Comparison of ENCODE assay signal across 14 mouse cellular contexts in genomic region chr2:25170326-25171100, GRCm38 (mm10). TPM values are rescaled to one million over a fixed set of nuclear protein-coding genes. Genes with fewer than 3 reads are reported as not detected.
DNase-seq lines count a peak whose midpoint lies in the region; ATAC-seq and TF ChIP-seq lines count a peak whose summit lies in the region.
"Had no signal": no experiment of that assay in that cellular context is flagged by ENCODE, and none has a peak within 500 bp of the region (broad histone marks: within the 10 kb centered on the region; RNA-seq: fewer than 3 reads in every experiment).

No protein-coding gene starts in this region.

- H3K9ac ChIP-seq in kidney, postnatal 0 days (ENCODE audit: low read depth, low read length), result no peak overlapping the region
- H3K9ac ChIP-seq in kidney, embryonic 14.5 days (ENCODE audit: low read depth, low read length), result no peak overlapping the region
- no peak overlapping the region for H3K9ac ChIP-seq in limb, embryonic 15.5 days
- H3K9ac ChIP-seq: heart, embryonic 12.5 days; lung, embryonic 14.5 days had no signal

- ATAC-seq in kidney, postnatal 0 days (replicated peaks; ENCODE audit: low FRiP score, low read depth), result no peak
- ATAC-seq in kidney, embryonic 14.5 days (ENCODE audit: low FRiP score, low TSS enrichment), result no peak
- peak; percentile 56 for ATAC-seq in activated CD4-positive, CD25-positive, alpha-beta regulatory T cell, adult 4 months
- ATAC-seq in limb, embryonic 15.5 days (ENCODE audit: insufficient number of reproducible peaks, low FRiP score, low TSS enrichment, low read depth), result no peak

- H3K4me3 ChIP-seq in kidney, postnatal 0 days (replicated peaks; ENCODE audit: low read depth, low read length), result no peak overlapping the region
- H3K4me3 ChIP-seq in kidney, embryonic 14.5 days (ENCODE audit: low read length), result no peak overlapping the region
- no peak overlapping the region for H3K4me3 ChIP-seq in limb, embryonic 15.5 days
- H3K4me3 ChIP-seq: heart, embryonic 12.5 days had no signal

- H3K9me3 ChIP-seq in kidney, postnatal 0 days (replicated peaks; ENCODE audit: low read length), result no peaks in the 10 kb centered on the region
- no peaks in the 10 kb centered on the region for H3K9me3 ChIP-seq in kidney, embryonic 14.5 days (ENCODE audit: control insufficient read depth, low read length)
- H3K9me3 ChIP-seq in limb, embryonic 15.5 days, result no peaks in the 10 kb centered on the region
- H3K9me3 ChIP-seq: heart, embryonic 12.5 days had no signal

- H3K4me1 ChIP-seq in kidney, postnatal 0 days (replicated peaks; ENCODE audit: insufficient read depth, low read length), result peaks cover 21% of the 10 kb centered on the region
- H3K4me1 ChIP-seq in kidney, embryonic 14.5 days (ENCODE audit: control insufficient read depth, insufficient read depth, low read length), result peaks cover 28% of the 10 kb centered on the region
- H3K4me1 ChIP-seq in limb, embryonic 15.5 days, result peaks cover 28% of the 10 kb centered on the region

- TF ChIP-seq CTCF in kidney, postnatal 0 days (IDR thresholded peaks at IDR 0.05; ENCODE audit: low read depth), result no peak

- 46% methylated on average over 10 of the region's 10 CpGs for WGBS in kidney, postnatal 0 days
- 42% methylated on average over 10 of the region's 10 CpGs for whole genome bisulfite sequencing in kidney, embryonic 14.5 days
- WGBS in limb, embryonic 15.5 days, result 51% methylated on average over 10 of the region's 10 CpGs

- no peaks in the 10 kb centered on the region for H3K27me3 ChIP-seq in kidney, postnatal 0 days (ENCODE audit: insufficient read depth, low read length)
- H3K27me3 ChIP-seq in kidney, embryonic 14.5 days (ENCODE audit: control insufficient read depth, insufficient read depth, low read length), result no peaks in the 10 kb centered on the region
- no peaks in the 10 kb centered on the region for H3K27me3 ChIP-seq in limb, embryonic 15.5 days

- peak; percentile 44 to 50 for DNase-seq in cerebellum, postnatal 14 days
- no peak for DNase-seq in cerebellum, postnatal 25 days
- no peak for DNase-seq in kidney, postnatal 0 days (ENCODE audit: low spot score)
- DNase-seq in embryo, embryonic 9.5 days (ENCODE audit: extremely low spot score), result no peak
- no peak for DNase-seq in frontal cortex, postnatal 14 days (ENCODE audit: low spot score in 2 of 2)
- DNase-seq: cerebellum, postnatal 36 days; kidney, postnatal 14 days; lung, embryonic 14.5 days; thymus, postnatal 25 days had no signal

- H3K27ac ChIP-seq in kidney, postnatal 0 days, result 0 out of 2 replicates have a peak overlapping the region, but pooled peaks have one; percentile 6
- H3K27ac ChIP-seq in kidney, embryonic 14.5 days (ENCODE audit: low read depth, low read length), result no peak overlapping the region
- H3K27ac ChIP-seq in limb, embryonic 15.5 days, result peak overlapping the region; percentile 48; the same call in 1 of the 2 replicates

- H3K4me2 ChIP-seq in kidney, postnatal 0 days (ENCODE audit: low read length), result no peak overlapping the region
- no peak overlapping the region for H3K4me2 ChIP-seq in kidney, embryonic 14.5 days (replicated peaks; ENCODE audit: low read depth, low read length)
- no peak overlapping the region for H3K4me2 ChIP-seq in limb, embryonic 15.5 days
- H3K4me2 ChIP-seq: heart, embryonic 12.5 days; lung, embryonic 14.5 days had no signal

- H3K36me3 ChIP-seq in kidney, postnatal 0 days (ENCODE audit: insufficient read depth, low read length), result no peaks in the 10 kb centered on the region
- no peaks in the 10 kb centered on the region for H3K36me3 ChIP-seq in kidney, embryonic 14.5 days (ENCODE audit: control insufficient read depth, insufficient read depth, low read length)
- H3K36me3 ChIP-seq in limb, embryonic 15.5 days, result no peaks in the 10 kb centered on the region
- H3K36me3 ChIP-seq: heart, embryonic 12.5 days had no signal

RNA-seq across cellular contexts. Expression of gene Nrarp, which starts 10.0 kb away (rescaled TPM):
- polyA plus RNA-seq in kidney, postnatal 0 days (2015; fragmentation: Nextera tagmentation; extraction: Ambion mirVana), result 19.9 and 21.6 TPM in 2 replicates
- polyA plus RNA-seq in kidney, embryonic 14.5 days (2014; fragmentation: Nextera tagmentation; extraction: Ambion mirVana), result 8.7 and 21.0 TPM in 2 replicates
- 1 to 10 TPM in 1 of 2 experiments, under 1 TPM in 1; 0.61 to 1.2 TPM for polyA plus RNA-seq in activated CD4-positive, CD25-positive, alpha-beta regulatory T cell, adult 4 months (2017; shearing (Covaris generic))
- polyA plus RNA-seq in limb, embryonic 15.5 days (2015; fragmentation: Nextera tagmentation; extraction: Ambion mirVana), result 28.5 and 33.5 TPM in 2 replicates

RNA-seq across cellular contexts. Expression of gene Tor4a, which starts 26.2 kb away (rescaled TPM):
- polyA plus RNA-seq in kidney, postnatal 0 days (2015; fragmentation: Nextera tagmentation; extraction: Ambion mirVana), result 10.8 and 12.0 TPM in 2 replicates
- polyA plus RNA-seq in kidney, embryonic 14.5 days (2014; fragmentation: Nextera tagmentation; extraction: Ambion mirVana), result 6.8 and 11.3 TPM in 2 replicates
- 10 to 100 TPM; 51.4 to 89.5 TPM for polyA plus RNA-seq in activated CD4-positive, CD25-positive, alpha-beta regulatory T cell, adult 4 months (2017; shearing (Covaris generic))
- 8.9 and 10.0 TPM in 2 replicates for polyA plus RNA-seq in limb, embryonic 15.5 days (2015; fragmentation: Nextera tagmentation; extraction: Ambion mirVana)

RNA-seq across cellular contexts. Expression of gene Nelfb, which starts 40.8 kb away (rescaled TPM):
- polyA plus RNA-seq in kidney, postnatal 0 days (2015; fragmentation: Nextera tagmentation; extraction: Ambion mirVana), result 74.0 and 82.3 TPM in 2 replicates
- 72.7 and 101 TPM in 2 replicates for polyA plus RNA-seq in kidney, embryonic 14.5 days (2014; fragmentation: Nextera tagmentation; extraction: Ambion mirVana)
- 10 to 100 TPM; 41.1 to 49.1 TPM for polyA plus RNA-seq in activated CD4-positive, CD25-positive, alpha-beta regulatory T cell, adult 4 months (2017; shearing (Covaris generic))
- polyA plus RNA-seq in limb, embryonic 15.5 days (2015; fragmentation: Nextera tagmentation; extraction: Ambion mirVana), result 114 and 117 TPM in 2 replicates

RNA-seq across cellular contexts. Expression of gene Stpg3, which starts 43.9 kb away (rescaled TPM):
- 0.29 and 0.43 TPM in 2 replicates for polyA plus RNA-seq in kidney, postnatal 0 days (2015; fragmentation: Nextera tagmentation; extraction: Ambion mirVana)
- polyA plus RNA-seq in kidney, embryonic 14.5 days (2014; fragmentation: Nextera tagmentation; extraction: Ambion mirVana), result 0.49 and 0.54 TPM in 2 replicates
- polyA plus RNA-seq in activated CD4-positive, CD25-positive, alpha-beta regulatory T cell, adult 4 months (2017; shearing (Covaris generic)), result not detected
- polyA plus RNA-seq in limb, embryonic 15.5 days (2015; fragmentation: Nextera tagmentation; extraction: Ambion mirVana), result not detected in 2 replicates
- polyA plus RNA-seq: heart, embryonic 12.5 days; lung, embryonic 14.5 days; neural tube, embryonic 14.5 days had no signal

RNA-seq across cellular contexts. Expression of gene Fam166a, which starts 48.0 kb away (rescaled TPM):
- 0.28 and 0.62 TPM in 2 replicates for polyA plus RNA-seq in kidney, postnatal 0 days (2015; fragmentation: Nextera tagmentation; extraction: Ambion mirVana)
- polyA plus RNA-seq in kidney, embryonic 14.5 days (2014; fragmentation: Nextera tagmentation; extraction: Ambion mirVana), result 0.55 TPM in 1 of 2 replicates, not detected in the other
- not detected for polyA plus RNA-seq in activated CD4-positive, CD25-positive, alpha-beta regulatory T cell, adult 4 months (2017; shearing (Covaris generic))
- 0.81 TPM in 1 of 2 replicates, not detected in the other for polyA plus RNA-seq in limb, embryonic 15.5 days (2015; fragmentation: Nextera tagmentation; extraction: Ambion mirVana)
- polyA plus RNA-seq: heart, embryonic 12.5 days had no signal

Comparison
In these comparisons a context has a peak if more than half of its experiments do, and no peak if none do; other contexts are left out.
1. DNase-seq: peak in cerebellum, postnatal 14 days (2 of 2); none in cerebellum, postnatal 25 days (0 of 2), kidney, postnatal 0 days (single experiment), embryo, embryonic 9.5 days (single experiment) and frontal cortex, postnatal 14 days (0 of 2).